Mouse (Mus musculus) kidney, embryonic 16.5 days (tissue): Measurements from ENCODE around the gene Patz1. TPM values are rescaled to one million over a fixed set of nuclear protein-coding genes. Genes with fewer than 3 reads are reported as not detected.

Experiments
- ATAC-seq: fragments of 200-750 bp; cut with Nextera tagmentation; 2 replicates; pipeline ENCODE4 v1.8.0; 2017; ENCODE audit warnings: moderate TSS enrichment; ENCODE audit not compliant: low FRiP score, low TSS enrichment
- H3K27ac ChIP-seq: fragments of 300-500 bp; sonication (generic); 2 replicates; pipeline ENCODE4 v1.5.1; 2014; ENCODE audit warnings: low read length
- H3K27me3 ChIP-seq: fragments of 300-500 bp; sonication (generic); 2 replicates; pipeline ENCODE4 v1.6.1; 2014; ENCODE audit warnings: low read length, control low read depth, mixed read lengths; ENCODE audit not compliant: insufficient read depth
- H3K36me3 ChIP-seq: fragments of 300-500 bp; sonication (generic); 2 replicates; pipeline ENCODE4 v1.6.1; 2014; ENCODE audit warnings: low read length, control low read depth, mixed read lengths; ENCODE audit not compliant: insufficient read depth
- H3K4me1 ChIP-seq: fragments of 300-500 bp; sonication (generic); 2 replicates; pipeline ENCODE4 v1.6.1; 2014; ENCODE audit warnings: low read length, control low read depth, mixed read lengths; ENCODE audit not compliant: insufficient read depth
- H3K4me2 ChIP-seq: fragments of 300-500 bp; sonication (generic); replicated peaks from 2 replicates; pipeline ENCODE4 v1.6.1; 2014; ENCODE audit warnings: low read depth, low read length
- H3K4me3 ChIP-seq: fragments of 300-500 bp; sonication (generic); 2 replicates; pipeline ENCODE4 v1.5.1; 2014; ENCODE audit warnings: mild to moderate bottlenecking, low read length
- H3K9ac ChIP-seq: fragments of 300-500 bp; sonication (generic); replicated peaks from 2 replicates; pipeline ENCODE4 v1.6.1; 2014; ENCODE audit warnings: low read length
- H3K9me3 ChIP-seq: fragments of 300-500 bp; sonication (generic); 2 replicates; pipeline ENCODE4 v1.6.1; 2016; ENCODE audit warnings: low read length, control low read depth
- WGBS: fragments of 180-500 bp; shearing (Covaris S2); extraction: QIAGEN DNeasy Blood & Tissue Kit; methylation state at CpG from one replicate; pipeline ENCODE4 v1.1.7; 2014; 5-methylcytosine and 5-hydroxymethylcytosine counted together
- polyA plus RNA-seq: library from polyadenylated mRNA; unstranded; fragments of >200 nt; fragmentation: Nextera tagmentation; extraction: Ambion mirVana; gene quantifications from 2 replicates; pipeline ENCODE4 v1.2.1, GENCODE M21; 2015

Gene Patz1
- polyA plus RNA-seq, 1 experiment from 2014 or later = 49.5 TPM

- Histone ChIP-seq H3K9me3 (peaks cover 16% of the 10 kb centered on the region), H3K4me2 (no peak overlapping the region), H3K4me1 (no peaks in the 10 kb centered on the region), H3K9ac (no peak overlapping the region), H3K27me3 (no peaks in the 10 kb centered on the region), H3K27ac (no peak overlapping the region), H3K4me3 (no peak overlapping the region), H3K36me3 (no peaks in the 10 kb centered on the region)
- ATAC-seq = no peak
- WGBS = 47% methylated on average over 5 of the region's 5 CpGs
Observed at GRCm38 (mm10) chr11:3278351-3278750, 10.3 kb upstream of the Patz1 start.

- Histone ChIP-seq H3K9ac (no peak overlapping the region), H3K4me3 (no peak overlapping the region), H3K27ac (no peak overlapping the region), H3K9me3 (peaks cover 16% of the 10 kb centered on the region), H3K36me3 (no peaks in the 10 kb centered on the region), H3K4me2 (no peak overlapping the region), H3K27me3 (no peaks in the 10 kb centered on the region), H3K4me1 (no peaks in the 10 kb centered on the region)
- 84% methylated on average over 2 of the region's 2 CpGs for WGBS
- no peak for ATAC-seq
Observed at GRCm38 (mm10) chr11:3279729-3280128, 8.9 kb upstream of the Patz1 start.

- whole genome bisulfite sequencing = 53% methylated on average over 6 of the region's 6 CpGs
Observed at GRCm38 (mm10) chr11:3282887-3283286, 5.8 kb upstream of the Patz1 start.

GRCm38 (mm10) chr11:3283645-3284044 is 5.0 kb upstream of the Patz1 start:
- Histone ChIP-seq H3K36me3 (no peaks in the 10 kb centered on the region), H3K27ac (no peak overlapping the region), H3K4me3 (no peak overlapping the region), H3K27me3 (no peaks in the 10 kb centered on the region), H3K9me3 (peaks cover 16% of the 10 kb centered on the region), H3K9ac (no peak overlapping the region), H3K4me2 (no peak overlapping the region), H3K4me1 (peaks cover 4% of the 10 kb centered on the region; the same call in 1 of the 2 replicates)
- WGBS = 92% methylated on average over 6 of the region's 6 CpGs
- no peak for ATAC-seq

More at GRCm38 (mm10) chr11:3282887-3283286, 5.8 kb upstream of the Patz1 start:
- Histone ChIP-seq H3K4me1 (peaks cover 4% of the 10 kb centered on the region; the same call in 1 of the 2 replicates), H3K9ac (no peak overlapping the region), H3K27me3 (no peaks in the 10 kb centered on the region), H3K4me3 (no peak overlapping the region), H3K9me3 (peaks cover 16% of the 10 kb centered on the region), H3K36me3 (no peaks in the 10 kb centered on the region), H3K4me2 (no peak overlapping the region), H3K27ac (no peak overlapping the region)
- no peak for ATAC-seq

GRCm38 (mm10) chr11:3285940-3286339 is 2.7 kb upstream of the Patz1 start:
- WGBS = 86% methylated on average over 3 of the region's 3 CpGs
- no peak overlapping the region for H3K27ac ChIP-seq
- no peaks in the 10 kb centered on the region for H3K36me3 ChIP-seq
- ATAC-seq = no peak
- no peaks in the 10 kb centered on the region for H3K27me3 ChIP-seq
- H3K4me2 ChIP-seq = no peak overlapping the region
- no peak overlapping the region for H3K9ac ChIP-seq
- H3K4me3 ChIP-seq = no peak overlapping the region
- H3K4me1 ChIP-seq = peaks cover 4% of the 10 kb centered on the region; the same call in 1 of the 2 replicates
- peaks cover 11% of the 10 kb centered on the region for H3K9me3 ChIP-seq

GRCm38 (mm10) chr11:3287131-3287530 is 1.5 kb upstream of the Patz1 start:
- 59% methylated on average over 6 of the region's 6 CpGs for WGBS

GRCm38 (mm10) chr11:3287921-3288320 is 753 bp upstream of the Patz1 start:
- Histone ChIP-seq H3K36me3 (peaks cover 4% of the 10 kb centered on the region; the same call in 1 of the 2 replicates), H3K27ac (peak overlapping the region; percentile 100), H3K4me1 (peaks cover 12% of the 10 kb centered on the region), H3K4me3 (peak overlapping the region; percentile 75), H3K9me3 (no peaks in the 10 kb centered on the region), H3K9ac (peak overlapping the region; percentile 97), H3K27me3 (no peaks in the 10 kb centered on the region), H3K4me2 (peak overlapping the region; percentile 98)
- ATAC-seq = no peak
- 59% methylated on average over 5 of the region's 5 CpGs for WGBS

More at GRCm38 (mm10) chr11:3287131-3287530, 1.5 kb upstream of the Patz1 start:
- H3K4me2 ChIP-seq = no peak overlapping the region
- H3K36me3 ChIP-seq = peaks cover 4% of the 10 kb centered on the region; the same call in 1 of the 2 replicates
- H3K4me1 ChIP-seq = peaks cover 4% of the 10 kb centered on the region; the same call in 1 of the 2 replicates
- H3K4me3 ChIP-seq = no peak overlapping the region
- H3K27me3 ChIP-seq = no peaks in the 10 kb centered on the region
- ATAC-seq = no peak
- peak overlapping the region; percentile 100 for H3K27ac ChIP-seq
- H3K9me3 ChIP-seq = no peaks in the 10 kb centered on the region; the same call in 1 of the 2 replicates
- H3K9ac ChIP-seq = no peak overlapping the region

GRCm38 (mm10) chr11:3289302-3289802 is 678 bp downstream of the Patz1 start:
- Histone ChIP-seq H3K9me3 (no peaks in the 10 kb centered on the region), H3K36me3 (peaks cover 18% of the 10 kb centered on the region), H3K27ac (peak overlapping the region; percentile 100), H3K4me1 (peaks cover 26% of the 10 kb centered on the region), H3K4me3 (peak overlapping the region; percentile 75), H3K27me3 (no peaks in the 10 kb centered on the region), H3K4me2 (peak overlapping the region; percentile 98), H3K9ac (peak overlapping the region; percentile 97)
- WGBS = 0% methylated on average over 30 of the region's 40 CpGs
- ATAC-seq = peak; percentile 84

GRCm38 (mm10) chr11:3289803-3290639 is 1.3 kb downstream of the Patz1 start:
- peaks cover 23% of the 10 kb centered on the region for H3K36me3 ChIP-seq
- peak overlapping the region; percentile 100 for H3K27ac ChIP-seq
- WGBS = 0% methylated on average over 69 of the region's 92 CpGs
- peak overlapping the region; percentile 98 for H3K4me2 ChIP-seq
- peak overlapping the region; percentile 97 for H3K9ac ChIP-seq
- peak overlapping the region; percentile 75 for H3K4me3 ChIP-seq
- peak; percentile 58 for ATAC-seq
- peaks cover 32% of the 10 kb centered on the region for H3K4me1 ChIP-seq
- H3K9me3 ChIP-seq = no peaks in the 10 kb centered on the region
- no peaks in the 10 kb centered on the region for H3K27me3 ChIP-seq
